Mouse (Mus musculus) hematopoietic stem cell, adult 5-6 weeks (primary cell): ENCODE data around the gene Kcnj12. TPM values are rescaled to one million over a fixed set of nuclear protein-coding genes. Genes with fewer than 3 reads are reported as not detected.

Experiments
- ATAC-seq, 2 experiments: fragments of 125-278 bp in 1 of 2; replicated peaks in 1 of 2; 2 replicates each; pipeline ENCODE4 v1.8.0; 2016 to 2017; ENCODE audit warnings: inconsistent platforms in 2 of 2, mild to moderate bottlenecking in 2 of 2, moderate number of reproducible peaks in 2 of 2, low read depth in 1 of 2, moderate TSS enrichment in 1 of 2; ENCODE audit not compliant: low FRiP score in 2 of 2, poor library complexity in 2 of 2, severe bottlenecking in 2 of 2, insufficient read depth in 1 of 2, low TSS enrichment in 1 of 2
- total RNA-seq: library from RNA; stranded (forward); fragments of 172-1452, 232-1000 nt; gene quantifications from 2 replicates; pipeline ENCODE4 v1.2.3, GENCODE M21; 2017

The Kcnj12 gene
- total RNA-seq, 1 experiment from 2014 or later, result not detected

- no peak for ATAC-seq
These were observed 53.3 kb downstream of the Kcnj12 start for GRCm38 (mm10) chr11:61075361-61076326.

GRCm38 (mm10) chr11:61081624-61082023 lies 59.3 kb downstream of the Kcnj12 start:
- no peak for ATAC-seq

GRCm38 (mm10) chr11:61090195-61090594 lies 67.8 kb downstream of the Kcnj12 start:
- no peak for ATAC-seq

- ATAC-seq, result no peak
These were observed 68.8 kb downstream of the Kcnj12 start for GRCm38 (mm10) chr11:61091192-61091591.

- ATAC-seq, result no peak
These were observed 69.4 kb downstream of the Kcnj12 start for GRCm38 (mm10) chr11:61091642-61092262.

- ATAC-seq, result no peak
These were observed 75.7 kb downstream of the Kcnj12 start for GRCm38 (mm10) chr11:61098046-61098445.

GRCm38 (mm10) chr11:61102397-61103339 lies 80.3 kb downstream of the Kcnj12 start:
- no peak for ATAC-seq

GRCm38 (mm10) chr11:61104241-61104901 lies 82.0 kb downstream of the Kcnj12 start:
- ATAC-seq, result peak; percentile 78 to 89

GRCm38 (mm10) chr11:61108911-61109361 lies 86.6 kb downstream of the Kcnj12 start:
- peak; percentile 40 to 57; a peak in 3 of 4 replicates for ATAC-seq

GRCm38 (mm10) chr11:61109707-61110106 lies 87.3 kb downstream of the Kcnj12 start:
- ATAC-seq, result no peak

GRCm38 (mm10) chr11:61110113-61110512 lies 87.7 kb downstream of the Kcnj12 start:
- no peak for ATAC-seq

- no peak for ATAC-seq
These were observed 88.6 kb downstream of the Kcnj12 start for GRCm38 (mm10) chr11:61110928-61111327.

GRCm38 (mm10) chr11:61111472-61111871 lies 89.1 kb downstream of the Kcnj12 start:
- no peak for ATAC-seq

GRCm38 (mm10) chr11:61112323-61112995 lies 90.1 kb downstream of the Kcnj12 start:
- no peak for ATAC-seq

GRCm38 (mm10) chr11:61116226-61116625 lies 93.9 kb downstream of the Kcnj12 start:
- peak; percentile 53 to 78; a peak in 3 of 4 replicates for ATAC-seq

GRCm38 (mm10) chr11:61119996-61120583 lies 97.7 kb downstream of the Kcnj12 start:
- no peak for ATAC-seq
